Mouse (Mus musculus): ENCODE data around the gene Acad10.
A peak's percentile ranks its signal among the peaks of the same experiment; 100 is the strongest.

Acad10 gene

DNA sequence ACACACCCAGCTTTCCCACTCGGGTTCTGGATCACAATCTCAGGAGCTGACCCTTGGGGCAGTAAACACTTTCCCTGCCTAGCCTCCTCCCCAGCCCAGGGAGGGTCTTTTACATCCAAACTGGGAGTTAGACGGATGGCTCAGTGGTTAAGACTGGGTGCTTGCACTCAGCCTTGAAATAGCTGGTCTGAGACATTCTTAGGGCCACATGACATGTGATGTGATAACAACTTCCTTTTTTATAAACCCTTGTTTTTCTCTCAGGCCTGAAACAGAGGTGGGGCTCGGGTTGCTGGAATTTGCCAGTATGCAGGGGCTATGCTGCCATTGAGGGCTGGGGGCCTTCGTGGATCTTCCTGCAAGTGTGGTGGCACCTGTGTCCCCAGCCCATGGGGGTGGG, 63.0 kb downstream of the Acad10 start:
- DNase-seq (ENCODE audit: low read depth, low spot score): no peak

DNA sequence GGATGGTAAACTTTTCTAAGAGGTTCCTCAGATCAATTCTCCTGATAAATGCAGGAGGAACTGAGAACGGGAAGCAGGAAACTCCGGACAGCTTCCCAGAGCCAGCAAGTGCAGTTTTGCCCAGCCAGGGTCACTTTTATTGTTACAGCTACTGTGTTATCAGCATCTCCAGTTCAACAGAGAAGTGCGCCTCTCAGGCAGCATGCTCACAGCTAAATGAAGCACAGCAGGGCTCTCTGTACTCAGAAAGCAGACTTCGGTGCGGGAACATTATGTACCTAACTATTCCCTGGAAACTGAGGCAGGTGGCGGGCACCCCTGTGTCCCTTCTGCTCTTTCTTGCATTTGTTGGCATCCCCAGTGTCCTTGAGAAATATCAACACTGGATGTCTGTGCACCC, 64.1 kb downstream of the Acad10 start:
- no peak for DNase-seq (ENCODE audit: low read depth, low spot score)

DNA sequence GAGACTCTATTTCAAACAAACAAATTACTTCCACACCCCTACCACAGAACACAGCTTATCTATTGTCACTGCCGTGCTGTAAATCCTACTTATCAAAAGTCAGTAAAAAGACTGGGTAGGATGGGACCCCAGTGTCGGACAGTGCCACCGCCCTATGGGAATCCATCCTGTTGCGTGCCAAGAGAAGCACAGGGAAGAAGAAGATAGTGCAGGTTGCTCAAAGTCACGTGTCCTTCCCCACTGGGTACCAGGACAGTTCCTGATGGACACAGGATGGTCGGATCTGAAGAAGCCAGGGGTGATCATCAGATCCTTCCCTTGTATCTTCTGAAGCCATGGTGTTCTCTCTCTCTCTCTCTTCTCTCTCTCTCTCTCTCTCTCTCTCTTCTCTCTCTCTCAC, 64.6 kb downstream of the Acad10 start:
- DNase-seq (ENCODE audit: low read depth, low spot score): no peak

DNA sequence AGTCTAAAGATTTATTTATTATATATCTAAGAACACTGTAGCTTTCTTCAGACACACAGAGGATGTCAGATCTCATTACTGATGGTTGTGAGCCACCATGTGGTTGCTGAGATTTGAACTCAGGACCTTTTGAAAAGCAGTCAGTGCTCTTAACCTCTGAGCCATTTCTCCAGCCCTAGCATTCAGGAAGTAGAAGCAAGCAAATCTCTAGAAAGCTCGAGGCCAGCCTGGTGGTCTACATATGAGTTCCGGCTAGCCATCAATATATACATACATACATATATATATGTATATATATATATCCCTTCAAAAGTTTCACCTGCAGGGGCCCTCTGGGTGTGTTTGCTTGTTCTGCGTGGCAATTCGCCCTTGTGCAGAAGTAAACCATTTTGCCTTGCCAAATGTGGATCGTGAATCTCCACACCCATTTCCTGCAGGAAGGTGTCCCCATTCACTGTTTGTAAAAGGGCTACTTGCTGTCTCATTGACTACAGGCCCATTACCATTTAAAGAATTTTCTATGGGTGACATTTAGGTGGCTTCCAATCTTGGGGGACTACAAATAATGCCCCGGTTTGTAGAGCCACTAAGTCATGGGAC, 65.5 kb downstream of the Acad10 start:
- no peak for DNase-seq (ENCODE audit: low read depth, low spot score)

DNA sequence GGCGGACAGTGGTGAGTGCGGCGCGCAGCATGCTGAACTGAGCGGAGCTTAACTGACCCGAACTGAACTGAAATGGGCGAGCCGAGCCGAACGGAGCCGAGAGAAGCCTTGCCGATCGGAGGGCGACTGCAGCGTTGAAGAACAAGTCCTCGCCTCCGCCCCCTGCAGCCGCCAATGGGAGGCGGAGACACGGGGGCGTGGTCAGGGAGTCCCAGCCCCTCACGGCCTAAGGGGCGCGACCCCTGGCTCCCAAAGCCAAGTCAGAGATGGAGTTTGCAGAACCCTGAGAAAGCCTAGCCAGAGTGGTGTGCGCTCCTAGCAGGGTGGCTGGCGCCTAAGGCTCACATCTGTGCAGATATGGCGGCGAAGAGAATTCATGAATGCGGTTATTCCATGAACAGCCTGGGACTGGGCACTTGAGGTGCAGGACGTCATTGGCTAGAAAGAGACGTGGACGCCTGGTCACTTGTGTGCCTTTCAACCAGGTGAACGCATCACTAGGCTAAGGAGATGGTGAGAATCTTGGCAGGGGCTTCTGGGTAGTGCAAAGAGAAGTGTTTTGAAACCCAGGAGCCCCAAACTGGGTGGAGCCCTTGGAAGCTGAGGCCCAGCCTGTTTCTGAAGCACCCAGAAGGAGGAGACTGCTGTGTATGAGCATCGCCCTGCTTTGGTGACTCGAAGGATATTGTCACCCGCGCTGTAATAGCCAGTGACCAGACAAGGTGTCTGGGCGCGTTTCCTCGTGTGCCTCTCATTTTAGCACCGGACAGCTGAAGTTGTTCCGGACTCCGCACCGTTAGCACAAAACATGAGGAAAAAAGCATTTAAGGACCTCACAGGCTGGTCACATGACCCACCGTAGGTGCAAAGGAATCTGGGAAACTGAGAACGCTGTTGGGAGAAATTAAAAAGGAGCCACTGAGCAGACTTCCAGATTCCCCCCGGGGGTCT, 66.6 kb downstream of the Acad10 start, which contains the start of gene Aldh2:
Aldh2 (minus strand) TSS at position 374 of the 951 bp plus-strand sequence.
- DNase-seq (ENCODE audit: low read depth, low spot score): peak; percentile 87

DNA sequence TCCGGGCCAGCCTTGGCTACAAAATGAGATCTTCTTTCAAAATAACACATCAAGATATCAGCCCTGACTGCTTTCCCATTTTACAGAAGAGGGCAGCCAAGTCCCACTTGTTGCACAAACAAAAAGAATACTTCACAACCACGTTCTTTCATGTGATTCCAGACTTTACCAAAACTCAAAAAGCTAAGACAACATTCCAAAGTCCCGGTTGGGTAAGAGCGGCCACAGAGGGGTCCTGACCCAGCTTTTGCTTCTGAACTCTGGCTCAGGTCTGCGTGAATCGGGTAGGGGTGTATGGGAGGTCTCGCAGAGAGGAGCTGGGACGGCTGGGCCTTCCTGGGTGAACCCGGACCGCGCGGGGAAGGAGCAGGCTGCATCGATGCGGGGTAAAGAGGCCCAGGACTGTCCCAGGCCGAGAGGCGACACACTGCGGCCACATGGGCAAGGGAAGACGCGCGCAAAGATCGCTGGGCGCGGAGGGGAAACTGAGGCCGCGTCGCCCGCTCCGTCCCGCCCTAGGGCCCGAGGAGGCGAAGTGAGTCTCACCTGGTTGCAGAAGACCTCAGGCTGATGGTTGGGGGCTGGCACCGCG, 67.4 kb downstream of the Acad10 start:
- DNase-seq (ENCODE audit: low read depth, low spot score): no peak

DNA sequence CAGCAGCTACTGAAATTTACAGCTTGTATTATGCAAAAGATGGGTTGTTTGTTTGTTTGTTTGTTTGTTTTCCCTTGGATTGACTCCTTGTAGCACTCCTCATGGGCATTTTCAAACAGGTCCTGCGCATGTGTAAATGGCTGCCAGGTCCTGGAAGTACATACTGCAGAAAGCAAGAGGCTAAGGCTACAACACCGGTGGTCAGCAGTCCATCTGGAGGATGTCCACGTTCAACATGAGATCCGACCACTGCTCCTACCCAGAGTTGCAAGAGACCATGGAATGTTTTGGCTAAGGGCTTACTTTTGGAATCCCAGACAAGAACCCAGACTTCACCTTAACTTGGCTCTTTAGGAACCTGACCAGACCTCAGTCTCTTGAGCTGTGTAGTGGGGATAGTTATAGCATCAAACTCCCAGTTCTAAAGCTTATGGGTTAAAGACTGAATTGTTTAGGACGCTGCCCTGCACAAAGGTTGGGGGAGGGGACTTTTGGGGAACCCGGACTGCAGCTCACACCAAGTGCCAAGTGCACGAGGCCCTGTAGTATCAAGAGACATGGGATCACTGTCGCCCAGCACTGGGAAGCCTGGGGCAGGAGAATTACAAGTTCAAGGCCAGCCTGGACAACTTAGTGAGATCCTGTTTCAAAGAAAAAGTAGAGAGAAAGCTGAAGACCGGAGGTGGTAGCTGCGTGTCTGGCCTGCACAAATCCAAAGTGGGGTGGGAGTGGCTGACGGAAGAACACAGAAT, 68.1 kb downstream of the Acad10 start:
- DNase-seq (ENCODE audit: low read depth, low spot score): no peak

DNA sequence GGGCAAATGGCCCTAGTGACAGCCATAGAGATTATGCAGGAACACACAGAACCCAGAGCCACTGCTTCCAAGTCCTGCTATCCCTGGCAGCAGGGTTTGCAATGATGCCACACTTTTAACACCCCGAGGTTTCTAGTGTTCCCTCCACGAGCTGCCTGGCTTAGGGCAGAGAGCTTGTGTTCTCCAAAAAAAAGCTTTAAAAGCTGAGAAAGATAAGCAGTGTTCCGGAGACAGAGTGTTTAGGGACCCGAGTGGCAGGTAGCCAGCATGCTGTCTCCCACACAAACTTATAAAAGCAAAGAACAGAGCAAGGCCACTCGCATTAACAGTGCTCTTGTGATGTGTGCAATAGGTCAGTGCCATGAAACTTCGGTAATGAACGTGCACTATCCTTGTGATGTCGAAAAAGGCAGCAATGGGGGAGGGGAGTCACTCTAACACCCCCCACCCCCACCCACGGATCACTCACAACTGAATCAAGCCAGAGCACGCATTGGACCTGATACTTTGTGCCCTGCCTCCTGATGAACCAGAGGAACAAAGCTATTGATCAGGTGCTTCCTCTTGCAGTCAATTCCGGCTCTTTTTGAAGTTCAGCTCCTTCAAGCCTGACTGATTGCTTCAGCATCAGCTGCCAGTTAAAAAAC, 68.8 kb downstream of the Acad10 start:
- no peak for DNase-seq (ENCODE audit: low read depth, low spot score)

DNA sequence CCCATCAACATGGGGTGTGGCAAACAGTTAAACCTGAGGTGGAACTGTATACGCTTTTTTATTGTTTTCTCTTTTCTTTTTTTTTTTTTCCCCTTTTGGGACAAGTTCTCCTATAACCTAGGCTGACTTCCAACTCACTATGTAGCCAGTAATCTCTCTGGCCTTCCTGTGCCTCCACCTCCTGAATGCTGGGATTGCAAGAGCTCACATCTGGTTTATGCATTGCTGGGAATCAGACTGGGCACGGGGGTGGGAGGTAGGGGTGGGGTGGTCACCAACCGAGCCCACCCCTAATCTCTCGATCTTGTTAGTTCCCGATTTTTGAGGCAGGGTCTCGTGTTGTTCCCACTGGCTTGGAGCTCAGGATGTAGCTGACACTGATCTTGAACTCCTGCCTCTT, 70.4 kb downstream of the Acad10 start:
- DNase-seq (ENCODE audit: low read depth, low spot score): no peak

DNA sequence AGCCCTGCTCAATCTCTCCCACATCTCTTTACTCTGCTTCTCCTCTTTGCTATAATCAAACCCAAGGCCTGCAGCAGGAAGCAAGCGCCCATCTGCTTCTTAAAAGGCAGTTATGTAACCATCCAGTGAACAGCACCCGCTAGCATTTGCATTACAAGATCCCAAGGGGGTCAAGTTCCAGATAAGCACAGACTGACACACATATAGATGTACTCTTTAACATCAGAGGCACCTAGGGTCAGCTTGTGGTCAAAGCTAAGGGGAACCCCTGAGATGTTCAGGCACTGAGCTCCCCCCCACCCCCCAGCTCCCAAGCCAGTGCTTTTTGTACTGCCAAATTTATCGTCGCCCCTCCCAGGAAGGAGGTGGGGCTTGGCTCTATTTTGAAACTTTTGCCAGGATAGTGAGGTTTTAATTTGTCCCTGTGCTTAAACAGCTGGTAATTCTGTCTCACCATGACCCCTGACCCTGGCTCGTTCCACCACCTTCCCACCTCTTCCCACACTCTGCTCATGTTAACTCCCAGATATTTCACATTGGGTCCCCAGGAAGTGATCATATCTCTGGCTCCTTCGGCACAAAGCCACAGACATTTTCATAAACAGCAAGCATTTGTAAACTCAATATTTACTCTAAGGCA, 73.8 kb downstream of the Acad10 start:
- no peak for DNase-seq (ENCODE audit: low read depth, low spot score)

DNA sequence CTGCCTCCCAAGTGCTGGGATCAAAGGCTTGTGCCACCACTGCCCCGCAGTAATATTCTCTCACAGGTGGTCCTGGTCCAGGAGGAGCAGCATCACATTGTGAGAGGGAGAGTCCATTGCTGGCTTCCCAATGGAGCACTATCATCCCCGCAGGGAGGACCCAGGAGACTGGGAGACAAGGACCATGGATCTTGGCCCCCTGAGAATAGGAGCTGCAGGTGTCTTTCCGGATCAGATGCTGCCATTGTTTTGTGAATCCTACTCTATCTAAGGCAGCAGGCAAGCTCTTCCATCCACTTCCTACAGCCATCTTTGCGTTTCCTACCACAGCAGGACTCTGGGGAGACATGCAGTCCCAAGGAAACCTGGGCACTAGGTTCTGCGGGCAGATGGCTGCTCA, 74.6 kb downstream of the Acad10 start:
- no peak for DNase-seq (ENCODE audit: low read depth, low spot score)

DNA sequence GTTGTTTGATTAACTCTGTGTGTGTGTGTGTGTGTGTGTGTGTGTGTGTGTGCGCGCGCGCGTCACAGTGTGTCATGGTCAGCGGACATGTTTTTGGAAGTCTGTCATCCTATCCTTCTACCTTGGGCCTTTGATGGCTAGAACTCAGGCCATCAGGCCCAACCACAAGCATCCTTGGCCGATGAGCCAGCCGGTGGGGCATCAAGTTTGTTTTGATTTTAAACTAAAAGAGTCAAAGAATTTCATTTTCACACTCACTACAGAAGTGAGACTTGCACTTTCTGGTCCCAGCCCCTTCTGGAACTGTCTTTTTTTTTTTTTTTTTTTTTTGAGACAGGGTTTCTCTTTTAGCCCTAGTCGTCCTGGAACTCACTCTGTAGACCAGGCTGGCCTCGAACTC, 75.3 kb downstream of the Acad10 start:
- DNase-seq (ENCODE audit: low read depth, low spot score): no peak

DNA sequence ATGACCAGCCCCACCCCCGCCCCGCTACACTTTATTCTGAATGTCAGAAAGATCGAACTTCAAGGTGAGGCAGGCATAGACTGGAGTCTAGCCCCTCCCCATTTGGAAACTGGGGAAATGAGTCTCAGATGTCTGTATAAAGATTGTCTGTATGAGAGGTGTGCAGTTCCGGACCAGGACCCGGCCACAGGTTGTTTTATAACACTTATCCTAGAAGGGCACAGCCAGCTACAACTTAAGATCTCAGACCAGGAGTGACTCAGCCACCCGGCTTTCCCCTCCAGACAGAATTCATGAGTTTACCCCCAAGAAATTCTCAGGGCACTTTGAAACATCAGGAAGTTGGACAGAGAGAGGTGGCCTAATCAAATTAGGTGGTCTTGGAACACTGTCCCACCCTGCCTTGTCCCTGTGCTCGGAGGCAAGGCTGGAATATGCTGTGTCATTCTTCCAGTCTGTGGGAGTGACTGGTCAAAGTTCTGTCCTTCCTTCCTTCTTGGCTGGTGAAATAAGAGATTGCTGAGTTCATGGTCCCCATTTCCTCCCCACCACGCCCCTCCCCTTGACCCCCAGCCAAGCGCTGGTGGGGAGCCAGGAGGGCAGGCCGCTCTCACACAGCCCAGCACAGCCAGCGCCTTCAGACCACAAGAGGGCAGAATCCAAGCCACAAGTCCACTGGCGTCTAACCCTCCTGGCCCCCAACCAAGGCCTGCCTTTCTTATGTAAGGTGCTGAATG, 76.4 kb downstream of the Acad10 start:
- no peak for DNase-seq (ENCODE audit: low read depth, low spot score)

DNA sequence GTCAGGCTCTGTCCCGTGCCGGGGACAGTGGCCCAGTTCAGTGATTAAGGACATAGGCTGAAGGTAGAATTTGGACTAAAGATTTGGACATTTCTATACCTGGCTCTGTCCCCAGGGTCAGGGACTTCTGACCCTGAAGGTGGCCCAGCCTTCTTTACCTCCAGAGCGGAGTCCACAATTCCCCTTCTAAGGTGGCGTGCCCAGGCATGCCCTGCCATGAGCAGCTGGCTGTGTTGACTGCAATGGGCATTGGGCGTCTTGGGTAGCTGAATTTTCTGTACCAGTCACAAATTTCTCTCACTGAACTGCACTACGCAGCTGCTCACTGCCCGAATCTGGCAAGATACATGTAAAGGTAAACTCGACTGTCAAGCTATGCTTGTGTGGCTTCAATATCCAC, 78.4 kb downstream of the Acad10 start:
- no peak for DNase-seq (ENCODE audit: low read depth, low spot score)

DNA sequence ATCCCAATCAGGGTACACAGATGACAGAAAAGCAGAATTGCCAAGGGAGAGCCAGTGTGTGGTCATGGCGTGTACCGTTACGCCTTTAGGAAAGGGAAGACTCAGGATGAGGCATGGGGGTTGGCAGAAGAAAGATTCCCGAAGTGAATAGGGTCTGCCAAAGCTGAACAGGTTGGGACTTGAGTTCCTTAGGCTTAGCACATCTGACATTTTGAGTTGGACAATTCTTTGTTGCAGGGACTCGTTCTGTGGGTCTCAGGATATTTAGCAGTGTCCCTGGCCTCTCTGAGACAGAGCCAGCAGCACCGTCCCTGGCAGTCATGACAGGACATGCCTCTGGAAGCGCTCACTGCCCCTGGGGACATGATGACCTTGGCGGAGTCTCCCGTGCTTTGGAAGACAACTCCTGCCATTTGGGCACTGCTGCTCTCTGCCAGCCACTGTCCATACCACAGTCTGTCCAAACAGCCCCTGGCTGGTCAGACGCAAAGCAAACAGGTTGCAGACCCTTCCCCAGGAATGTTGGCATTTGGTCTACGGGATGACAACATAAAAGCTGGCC, 83.3 kb downstream of the Acad10 start:
- no peak for DNase-seq (ENCODE audit: low read depth, low spot score)

DNA sequence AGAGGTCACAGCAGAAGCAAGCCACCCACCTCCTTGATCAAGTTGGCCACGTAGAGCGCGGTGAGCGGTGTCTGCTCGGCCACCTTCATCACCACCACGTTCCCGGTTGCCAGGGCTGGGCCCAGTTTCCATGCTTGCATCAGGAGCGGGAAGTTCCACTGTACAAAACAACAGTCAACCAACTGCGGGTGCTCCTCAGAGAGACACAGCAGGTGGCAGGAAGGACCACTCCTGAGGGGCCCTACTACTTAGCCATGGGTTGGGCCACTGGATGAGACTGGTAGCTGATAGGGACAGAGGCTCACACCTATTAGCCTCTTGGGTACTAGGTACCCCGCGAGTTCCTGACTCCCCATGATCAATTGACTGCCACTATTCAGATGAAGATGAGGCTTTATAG, 84.4 kb downstream of the Acad10 start:
- DNase-seq (ENCODE audit: low read depth, low spot score): no peak

DNA sequence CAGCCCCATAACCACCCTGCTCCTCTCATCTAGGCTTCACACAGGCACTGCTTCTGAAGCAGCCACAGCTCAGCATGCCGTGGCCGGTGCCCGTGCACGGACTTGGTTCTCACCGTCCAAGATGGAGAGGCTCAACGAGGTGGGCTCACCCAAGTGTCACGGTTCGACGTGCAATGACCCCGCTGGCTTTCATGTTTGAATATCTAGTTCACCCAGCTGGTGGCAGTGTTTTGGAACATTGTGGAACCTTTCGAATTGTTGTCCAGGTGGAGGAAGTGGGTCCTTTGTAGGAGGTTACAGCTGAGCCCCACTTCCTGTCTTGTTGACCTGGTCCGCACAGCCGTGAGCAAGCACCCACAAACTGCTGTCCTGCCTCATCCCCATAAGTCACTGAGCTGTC, 86.2 kb downstream of the Acad10 start:
- DNase-seq (ENCODE audit: low read depth, low spot score): no peak
